Mouse (Mus musculus): ENCODE data around the gene Primpol.

The Primpol gene

GRCm38 (mm10) chr8:46616879-46617689 lies at the start of gene Primpol, which contains the start of gene Casp3:
Gene Primpol, minus strand, starts transcription at chr8:46617212.
Gene Casp3, plus strand, starts transcription at chr8:46617291.
- peak; percentile 93 to 96 for DNase-seq (ENCODE audit: low spot score in 2 of 2)

- DNase-seq (ENCODE audit: low spot score in 2 of 2): no peak
These were observed 38.9 kb upstream of the Primpol start for GRCm38 (mm10) chr8:46655919-46656318.

GRCm38 (mm10) chr8:46651872-46652271 lies 34.9 kb upstream of the Primpol start:
- DNase-seq (ENCODE audit: low spot score in 2 of 2): peak; percentile 39 to 70

GRCm38 (mm10) chr8:46648421-46648820 lies 31.4 kb upstream of the Primpol start:
- DNase-seq (ENCODE audit: low spot score in 2 of 2): no peak

GRCm38 (mm10) chr8:46641272-46641671 lies 24.3 kb upstream of the Primpol start:
- no peak for DNase-seq (ENCODE audit: low spot score in 2 of 2)

- DNase-seq (ENCODE audit: low spot score in 2 of 2): no peak
These were observed 22.8 kb upstream of the Primpol start for GRCm38 (mm10) chr8:46639852-46640251.

GRCm38 (mm10) chr8:46639010-46639571 lies 22.1 kb upstream of the Primpol start:
- DNase-seq (ENCODE audit: low spot score in 2 of 2): peak in 1 of 2 experiments; percentile 26

GRCm38 (mm10) chr8:46630932-46631331 lies 13.9 kb upstream of the Primpol start:
- DNase-seq (ENCODE audit: low spot score in 2 of 2): no peak

- no peak for DNase-seq (ENCODE audit: low spot score in 2 of 2)
These were observed 13.4 kb upstream of the Primpol start for GRCm38 (mm10) chr8:46630422-46630821.

GRCm38 (mm10) chr8:46628645-46629044 lies 11.6 kb upstream of the Primpol start:
- no peak for DNase-seq (ENCODE audit: low spot score in 2 of 2)

GRCm38 (mm10) chr8:46627881-46628280 lies 10.9 kb upstream of the Primpol start:
- no peak for DNase-seq (ENCODE audit: low spot score in 2 of 2)

GRCm38 (mm10) chr8:46626642-46627041 lies 9.6 kb upstream of the Primpol start:
- DNase-seq (ENCODE audit: low spot score in 2 of 2): no peak

- no peak for DNase-seq (ENCODE audit: low spot score in 2 of 2)
These were observed 8.2 kb upstream of the Primpol start for GRCm38 (mm10) chr8:46625166-46625565.

- DNase-seq (ENCODE audit: low spot score in 2 of 2): no peak
These were observed 5.6 kb upstream of the Primpol start for GRCm38 (mm10) chr8:46622446-46623270.

- DNase-seq (ENCODE audit: low spot score in 2 of 2): no peak
These were observed 1.8 kb upstream of the Primpol start for GRCm38 (mm10) chr8:46618639-46619320.

- DNase-seq (ENCODE audit: low spot score in 2 of 2): peak in 1 of 2 experiments; percentile 18
These were observed 943 bp upstream of the Primpol start for GRCm38 (mm10) chr8:46617690-46618620.

- no peak for DNase-seq (ENCODE audit: low spot score in 2 of 2)
These were observed 1.1 kb downstream of the Primpol start for GRCm38 (mm10) chr8:46615936-46616335.

- no peak for DNase-seq (ENCODE audit: low spot score in 2 of 2)
These were observed 3.6 kb downstream of the Primpol start for GRCm38 (mm10) chr8:46613377-46613776.

- no peak for DNase-seq (ENCODE audit: low spot score in 2 of 2)
These were observed 4.1 kb downstream of the Primpol start for GRCm38 (mm10) chr8:46612913-46613312.

- DNase-seq (ENCODE audit: low spot score in 2 of 2): no peak
These were observed 5.5 kb downstream of the Primpol start for GRCm38 (mm10) chr8:46611557-46611956.

GRCm38 (mm10) chr8:46606930-46607329 lies 10.1 kb downstream of the Primpol start:
- no peak for DNase-seq (ENCODE audit: low spot score in 2 of 2)

Measured in urinary bladder, postnatal 36 days (tissue).